28 mouse cellular contexts compared by ENCODE assay signal in genomic region chr17:7279251-7279650, GRCm38 (mm10). TPM values are rescaled to one million over a fixed set of nuclear protein-coding genes. Genes with fewer than 3 reads are reported as not detected.
"Had no signal": no experiment of that assay in that cellular context is flagged by ENCODE, and none has a peak within 500 bp of the region (broad histone marks: within the 10 kb centered on the region; RNA-seq: fewer than 3 reads in every experiment).

No protein-coding gene starts in this region.

- H3K4me1 ChIP-seq: liver, embryonic 13.5 days; midbrain, embryonic 12.5 days; midbrain, embryonic 15.5 days; neural tube, embryonic 12.5 days; neural tube, embryonic 15.5 days had no signal

- DNase-seq: kidney, postnatal 10 days; kidney, postnatal 4 days; layer of hippocampus, adult 9-11 months; liver, embryonic 13.5 days; lung, adult 2 months; lung, postnatal 14 days; lung, postnatal 4 days; right cerebral cortex, adult 18-20 months; right cerebral cortex, postnatal 14 days; right cerebral cortex, postnatal 4 days; thymus, adult 2 months; thymus, postnatal 14 days; thymus, postnatal 4 days had no signal

- H3K27ac ChIP-seq: kidney, embryonic 15.5 days; left cerebral cortex, adult 2 months; liver, embryonic 13.5 days; midbrain, embryonic 12.5 days; midbrain, embryonic 15.5 days; neural tube, embryonic 12.5 days; neural tube, embryonic 15.5 days; stomach, postnatal 0 days had no signal

- H3K4me2 ChIP-seq: kidney, embryonic 15.5 days; liver, embryonic 13.5 days; midbrain, embryonic 12.5 days; midbrain, embryonic 15.5 days; neural tube, embryonic 12.5 days; neural tube, embryonic 15.5 days had no signal

- ATAC-seq: midbrain, embryonic 15.5 days had no signal

- H3K9ac ChIP-seq: kidney, embryonic 15.5 days; liver, embryonic 13.5 days; midbrain, embryonic 12.5 days; midbrain, embryonic 15.5 days; neural tube, embryonic 12.5 days; neural tube, embryonic 15.5 days had no signal

- H3K9me3 ChIP-seq: kidney, embryonic 15.5 days; liver, embryonic 13.5 days; midbrain, embryonic 12.5 days; midbrain, embryonic 15.5 days; neural tube, embryonic 12.5 days; neural tube, embryonic 15.5 days had no signal

- H3K4me3 ChIP-seq: kidney, embryonic 15.5 days; left cerebral cortex, adult 2 months; liver, embryonic 13.5 days; midbrain, embryonic 12.5 days; midbrain, embryonic 15.5 days; neural tube, embryonic 12.5 days; neural tube, embryonic 15.5 days had no signal

- H3K36me3 ChIP-seq: liver, embryonic 13.5 days had no signal

- H3K27me3 ChIP-seq: kidney, embryonic 15.5 days; liver, embryonic 13.5 days; midbrain, embryonic 12.5 days; midbrain, embryonic 15.5 days; neural tube, embryonic 12.5 days; neural tube, embryonic 15.5 days had no signal

RNA-seq across cellular contexts. Expression of gene Tcp10a, which starts 45.2 kb away (rescaled TPM):
- total RNA-seq: liver, adult 2 months; megakaryocyte progenitor cell, adult 5-6 weeks; megakaryocyte-erythroid progenitor cell, adult 5-6 weeks had no signal
- polyA plus RNA-seq: kidney, embryonic 15.5 days; limb, embryonic 11.5 days; limb, embryonic 14.5 days; liver, adult 2 months; liver, embryonic 13.5 days; liver, embryonic 16.5 days; lung, adult 2 months; lung, embryonic 16.5 days; midbrain, embryonic 12.5 days; midbrain, embryonic 15.5 days; neural tube, embryonic 12.5 days; neural tube, embryonic 15.5 days; stomach, embryonic 14.5 days; stomach, postnatal 0 days; thymus, adult 2 months had no signal
